In genomic region chr9:54963669-54964068, GRCm38 (mm10) we compare ENCODE assay signal across 13 mouse cellular contexts. TPM values are rescaled to one million over a fixed set of nuclear protein-coding genes. Genes with fewer than 3 reads are reported as not detected.
"Had no signal": no experiment of that assay in that cellular context is flagged by ENCODE, and none has a peak within 500 bp of the region (broad histone marks: within the 10 kb centered on the region; RNA-seq: fewer than 3 reads in every experiment).

No protein-coding gene starts in this region.

- DNase-seq: retina, postnatal 1 day; right cerebral cortex, adult 18-20 months; right cerebral cortex, postnatal 14 days; right cerebral cortex, postnatal 25 days; right cerebral cortex, postnatal 4 days; spleen, adult 18-20 months; thymus, adult 18-20 months; thymus, adult 2 months; thymus, postnatal 14 days; thymus, postnatal 25 days; thymus, postnatal 36 days; thymus, postnatal 4 days had no signal

RNA-seq across cellular contexts. Expression of gene AY074887, which starts 12.9 kb away (rescaled TPM):
- total RNA-seq: neutrophil, adult 5-6 weeks had no signal

RNA-seq across cellular contexts. Expression of gene Chrna5, which starts 17.0 kb away (rescaled TPM):
- total RNA-seq: neutrophil, adult 5-6 weeks had no signal
